Mouse (Mus musculus) right cerebral cortex, postnatal 25 days (tissue): ENCODE measurements around the gene Gm45623.

Experiments
- DNase-seq: peaks from one replicate; pipeline ENCODE4 v3.0.0; 2022

The Gm45623 gene

GRCm38 (mm10) chr13:56753192-56753951 lies at the start of gene Gm45623:
Gene Gm45623 (minus strand): TSS chr13:56753827.
- no peak for DNase-seq

DNA sequence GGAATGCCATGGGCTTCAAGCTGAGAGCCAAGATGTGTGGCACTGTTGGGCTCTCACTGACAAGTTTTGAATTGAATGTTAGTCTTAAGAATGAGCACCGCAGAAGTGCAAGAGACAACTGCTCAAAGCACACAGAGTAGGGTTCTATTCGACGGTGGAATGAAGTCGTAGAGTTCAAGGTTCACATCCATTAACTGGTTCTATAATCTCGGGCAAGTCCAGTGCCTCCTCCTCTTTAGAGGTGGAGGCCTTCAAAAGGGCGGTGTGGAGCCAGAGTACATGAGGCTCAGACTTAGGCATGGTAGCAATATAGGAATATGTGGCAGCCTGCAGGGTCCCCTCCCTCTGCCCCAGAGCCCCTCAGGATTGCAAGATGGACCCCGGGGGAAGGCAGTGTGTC lies 43.8 kb upstream of the Gm45623 start:
- no peak for DNase-seq

- DNase-seq = no peak
Observed at GRCm38 (mm10) chr13:56795501-56795900, 41.9 kb upstream of the Gm45623 start.

DNA sequence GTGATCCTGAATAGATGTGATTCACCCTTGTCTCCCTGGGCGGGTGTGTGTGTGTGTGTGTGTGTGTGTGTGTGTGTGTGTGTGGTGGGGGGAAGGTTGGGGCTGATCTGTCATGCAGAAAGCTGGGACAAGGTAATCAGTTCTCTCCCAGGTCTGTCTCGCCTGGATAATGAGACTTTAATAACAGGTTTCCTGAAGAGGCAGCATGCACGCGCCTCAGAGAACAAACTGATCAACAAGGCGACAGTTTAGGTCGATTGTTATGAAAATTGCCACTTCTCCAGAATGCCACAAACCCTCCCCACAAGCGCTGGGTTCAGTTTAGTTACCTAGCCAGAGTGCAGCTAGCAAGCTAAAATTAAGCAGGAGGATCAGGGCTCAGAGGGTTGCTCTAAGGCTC lies 40.8 kb upstream of the Gm45623 start:
- DNase-seq = no peak

GRCm38 (mm10) chr13:56792844-56793243 lies 39.2 kb upstream of the Gm45623 start:
- no peak for DNase-seq

DNA sequence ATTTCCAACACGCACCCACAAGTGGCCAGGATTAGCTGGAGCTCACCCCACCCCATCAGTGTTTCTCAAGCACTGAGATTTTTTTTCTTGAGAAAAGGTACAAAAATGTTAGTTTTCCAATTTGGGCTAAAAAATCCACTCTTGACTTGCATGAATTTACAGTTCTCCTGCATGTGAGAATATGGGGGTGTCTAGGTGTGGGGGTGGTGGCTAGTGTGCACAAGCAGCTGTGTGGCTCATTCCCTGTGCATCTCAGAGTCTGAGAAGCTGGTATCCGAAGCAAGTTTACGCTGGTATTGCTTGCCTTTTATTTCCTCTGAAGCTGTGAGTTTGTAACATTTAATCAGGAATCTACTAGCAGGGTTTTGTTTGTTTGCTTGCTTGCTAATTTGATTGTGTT lies 37.1 kb upstream of the Gm45623 start:
- peak; percentile 37 for DNase-seq

- no peak for DNase-seq
Observed at GRCm38 (mm10) chr13:56782621-56783020, 29.0 kb upstream of the Gm45623 start.

- DNase-seq = no peak
Observed at GRCm38 (mm10) chr13:56781697-56782096, 28.1 kb upstream of the Gm45623 start.

DNA sequence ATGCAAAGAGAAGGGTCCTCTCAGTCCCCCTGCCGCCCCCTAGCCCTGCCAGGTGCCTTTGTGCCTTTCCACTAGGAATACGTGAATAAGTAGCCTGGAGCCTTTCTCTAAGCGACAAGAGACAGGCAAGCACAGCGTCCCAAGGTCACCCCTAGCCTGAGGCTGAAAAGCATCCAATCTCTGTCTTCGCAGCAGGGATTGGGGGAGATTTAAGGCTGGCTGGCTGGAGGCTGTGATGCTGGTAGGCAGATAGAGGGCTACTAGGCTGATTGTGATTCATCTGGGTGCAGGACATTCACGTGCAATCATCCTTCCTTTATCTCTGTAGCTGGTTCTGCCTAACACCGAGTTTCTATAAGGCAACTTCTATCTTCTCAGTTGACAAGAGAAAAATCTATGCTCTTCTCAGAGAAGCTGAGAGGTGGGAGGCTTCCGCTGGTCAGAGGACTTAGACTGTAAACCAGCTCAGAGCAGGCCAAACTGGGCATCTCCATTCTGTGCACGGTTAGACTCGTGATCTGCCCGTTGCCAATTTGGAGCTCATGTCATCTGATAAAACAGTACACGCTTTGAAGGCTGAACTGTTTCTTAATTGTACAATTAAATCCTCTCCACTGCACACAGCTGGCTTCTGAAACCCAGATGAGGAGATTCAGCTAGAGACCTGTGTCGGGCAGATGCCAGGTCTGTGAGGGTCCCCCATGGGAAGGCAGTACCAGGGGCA lies 27.3 kb upstream of the Gm45623 start:
- no peak for DNase-seq

- no peak for DNase-seq
Observed at GRCm38 (mm10) chr13:56774304-56774703, 20.7 kb upstream of the Gm45623 start.

DNA sequence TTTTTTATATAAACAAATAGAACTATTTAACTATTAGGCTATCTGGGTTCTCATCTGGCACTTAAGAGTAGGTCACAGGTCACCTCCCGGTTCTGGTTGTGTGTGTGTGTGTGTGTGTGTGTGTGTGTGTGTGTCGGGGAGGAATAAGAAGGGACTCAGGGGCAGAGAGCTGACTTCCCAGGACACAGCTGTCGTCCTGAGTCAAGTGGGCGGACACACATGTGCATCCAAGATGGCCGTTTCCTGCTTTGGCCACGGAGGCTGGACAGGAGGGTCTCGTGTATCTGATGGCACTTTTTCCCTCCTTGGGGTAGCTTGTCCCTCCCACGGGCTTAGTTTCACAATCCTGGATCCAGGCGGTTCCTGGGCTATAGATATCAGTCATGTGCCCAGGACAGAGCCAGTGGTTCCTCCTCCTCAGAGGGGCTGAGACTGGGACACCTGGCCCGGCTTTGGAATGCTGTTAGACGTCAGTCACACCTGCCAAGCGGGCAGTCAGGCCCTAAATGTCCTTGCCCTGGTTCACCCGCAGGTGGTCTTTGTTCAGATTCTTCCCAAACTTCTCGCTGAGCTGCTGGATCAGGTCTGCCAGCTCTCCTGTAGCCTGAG lies 19.7 kb upstream of the Gm45623 start:
- no peak for DNase-seq

- DNase-seq = no peak
Observed at GRCm38 (mm10) chr13:56772592-56772991, 19.0 kb upstream of the Gm45623 start.

DNA sequence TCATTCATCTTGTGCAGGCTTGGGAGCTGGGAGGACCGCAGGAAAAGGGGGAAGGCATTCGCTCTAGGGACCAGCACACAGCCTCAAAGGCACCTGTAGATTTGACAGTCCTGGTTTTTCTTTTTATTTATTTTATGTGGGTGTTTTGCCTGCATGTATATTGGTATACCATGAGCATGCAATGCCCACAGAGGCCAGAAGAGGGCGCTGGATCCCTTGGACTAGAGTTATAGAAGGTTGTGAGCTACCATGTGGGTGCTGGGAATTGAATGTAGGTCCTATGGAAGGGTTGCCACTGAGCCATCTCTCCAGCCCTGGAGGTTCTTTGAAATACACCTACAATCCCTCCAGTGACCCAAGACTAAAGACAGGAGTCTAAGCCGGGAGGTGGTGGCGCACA lies 17.2 kb upstream of the Gm45623 start:
- DNase-seq = no peak

DNA sequence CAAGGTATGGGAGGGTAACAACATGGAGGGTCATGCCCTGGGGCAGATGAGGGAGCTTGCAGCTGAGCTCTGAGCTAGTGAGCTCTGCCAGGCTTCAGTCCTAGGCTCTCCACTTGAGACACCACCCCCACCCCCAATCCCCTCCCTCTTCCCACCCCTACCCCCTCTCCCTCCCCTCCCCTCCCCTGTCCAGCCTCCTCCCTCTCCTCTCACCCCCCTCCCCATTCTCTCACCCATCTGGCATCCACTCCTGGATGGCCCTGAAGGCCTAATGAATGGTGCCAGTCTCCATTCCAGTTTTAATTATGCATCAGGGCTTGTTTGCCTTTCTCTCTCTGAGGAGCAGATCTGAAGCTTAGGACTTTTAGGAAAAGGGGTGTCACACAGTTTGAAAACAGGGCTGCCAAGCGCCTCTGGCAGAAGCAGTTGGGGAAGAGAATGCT lies 16.5 kb upstream of the Gm45623 start:
- no peak for DNase-seq

GRCm38 (mm10) chr13:56769431-56769830 lies 15.8 kb upstream of the Gm45623 start:
- DNase-seq = no peak

GRCm38 (mm10) chr13:56766211-56766610 lies 12.6 kb upstream of the Gm45623 start:
- DNase-seq = no peak

DNA sequence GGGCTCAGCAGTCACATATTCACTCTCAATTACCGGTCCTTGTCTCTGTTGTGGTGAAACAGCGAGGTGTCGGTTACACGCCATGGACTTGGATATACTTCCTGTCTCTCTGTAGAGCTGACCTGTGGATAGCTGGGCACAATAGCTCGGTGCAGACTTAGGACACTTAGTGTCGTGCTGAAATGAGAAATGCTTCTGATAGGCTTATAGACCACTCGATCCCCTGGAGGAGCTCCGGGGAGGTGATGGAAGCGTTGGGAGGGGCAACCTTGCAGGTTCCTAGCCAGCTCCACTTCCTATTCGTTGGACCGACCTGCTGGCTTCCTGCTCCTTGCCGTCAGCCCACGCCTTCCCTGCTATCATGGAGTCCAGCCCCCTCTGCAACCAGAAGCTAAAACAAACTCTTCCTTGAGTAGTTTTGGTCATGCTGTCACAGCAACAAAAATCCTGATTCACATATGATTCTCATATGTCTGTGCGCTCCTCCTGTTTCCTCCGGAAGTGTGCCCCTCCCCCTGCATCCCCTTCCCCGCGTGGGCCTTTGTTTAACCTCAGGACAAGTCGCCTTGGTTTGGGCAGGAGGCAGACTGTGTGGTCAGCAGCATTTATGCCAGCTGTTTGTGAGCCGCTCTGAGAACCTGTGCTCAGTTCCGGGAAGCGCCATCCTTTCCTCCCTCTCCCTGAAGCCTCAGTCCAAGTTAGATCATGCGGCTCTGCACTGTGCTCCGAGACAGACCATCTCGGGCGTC lies 11.8 kb upstream of the Gm45623 start:
- DNase-seq = no peak

GRCm38 (mm10) chr13:56762446-56763229 lies 9.0 kb upstream of the Gm45623 start:
- no peak for DNase-seq

GRCm38 (mm10) chr13:56758492-56758891 lies 4.9 kb upstream of the Gm45623 start:
- DNase-seq = no peak

DNA sequence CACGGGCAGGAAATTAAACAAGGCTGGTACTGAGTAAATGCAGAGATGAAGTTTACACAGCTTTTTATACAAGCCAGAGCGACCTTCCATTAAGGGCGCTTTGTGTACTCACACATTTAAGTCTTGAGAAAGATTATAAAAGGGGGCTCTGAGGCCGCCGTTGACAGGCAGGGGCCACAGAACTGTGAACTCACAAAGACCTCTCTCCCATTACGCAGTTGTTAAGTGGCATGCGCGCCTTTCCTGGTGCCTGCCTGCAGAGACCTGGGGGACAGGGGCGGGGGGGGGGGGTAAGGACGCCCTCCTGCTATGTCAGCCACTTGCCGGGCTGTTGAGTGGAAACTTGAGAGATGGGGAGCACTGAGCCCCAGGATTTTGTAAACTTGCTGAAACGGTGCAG lies 3.6 kb upstream of the Gm45623 start:
- no peak for DNase-seq

DNA sequence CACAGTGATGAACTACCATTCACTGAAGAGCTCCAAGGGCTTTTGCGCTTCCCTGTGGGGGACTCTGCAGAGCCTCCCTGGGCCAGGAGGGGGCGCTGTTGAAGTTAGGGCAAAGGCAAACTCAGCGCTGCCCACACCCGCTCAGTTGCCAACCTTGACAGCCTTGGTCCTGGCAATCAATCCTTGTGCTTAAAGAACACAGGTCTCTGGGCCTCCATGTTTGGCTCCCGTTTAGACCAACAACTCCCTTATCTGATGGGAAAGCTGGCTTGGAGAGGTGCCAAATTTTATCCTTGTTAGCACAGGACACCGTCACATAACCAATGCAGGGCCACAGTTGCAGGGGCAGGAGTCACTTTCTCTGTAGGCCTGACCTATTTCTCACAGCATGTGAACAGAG lies 2.2 kb upstream of the Gm45623 start:
- DNase-seq = no peak

DNA sequence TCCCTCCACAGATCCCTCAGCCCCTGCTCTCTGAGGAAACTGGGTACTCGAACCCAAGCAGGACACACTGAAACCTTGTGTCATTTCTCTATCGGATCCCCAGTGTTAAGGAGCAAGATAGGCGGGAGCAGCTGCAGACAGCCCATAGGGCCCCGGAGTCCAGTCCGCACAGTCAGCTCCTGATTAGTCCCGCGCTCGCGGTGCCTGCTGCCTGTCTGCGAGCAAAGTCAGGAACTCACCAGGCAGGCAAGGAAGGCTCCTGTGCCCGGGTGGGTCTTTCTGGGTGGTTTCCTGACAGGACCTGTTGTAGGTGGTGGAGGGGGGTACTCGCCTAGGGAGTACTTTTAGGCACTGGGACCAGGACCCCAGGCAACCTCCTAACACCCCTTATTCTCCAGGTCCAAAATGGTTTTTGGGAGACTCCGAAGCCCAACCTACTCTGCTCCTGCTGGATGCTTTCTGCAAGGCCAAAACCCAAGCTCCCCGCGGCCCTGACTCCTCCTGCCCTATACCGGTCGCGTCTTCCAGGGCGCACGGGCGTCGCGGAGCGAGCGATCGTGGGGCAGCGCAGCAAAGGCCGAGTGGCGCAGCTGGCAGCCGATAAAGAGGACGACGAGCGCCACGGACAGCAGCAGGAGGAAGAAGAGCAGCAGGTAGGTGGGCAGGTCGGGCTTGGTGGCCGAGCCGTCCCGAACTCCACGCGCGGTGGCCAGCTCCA lies 994 bp downstream of the Gm45623 start:
- no peak for DNase-seq
